Mouse (Mus musculus) gastrocnemius, postnatal 10 days (tissue): ENCODE data around the gene Cnot1. TPM values are rescaled to one million over a fixed set of nuclear protein-coding genes. Genes with fewer than 3 reads are reported as not detected.
A peak's percentile ranks its signal among the peaks of the same experiment; 100 is the strongest.

Source experiments
- DNase-seq: peaks from one replicate; pipeline ENCODE4 v3.0.0; 2021; ENCODE audit warnings: mixed read lengths
- microRNA-seq, 2 experiments: library from miRNA; unstranded; fragments of <30 nt; microRNA quantifications; one replicate each; pipeline ENCODE4 v1.2.0; 2021
- total RNA-seq, 2 experiments: library from RNA; stranded (reverse); gene quantifications; 2 replicates each; pipeline ENCODE4 v1.2.3; 2021

Cnot1 gene
- total RNA-seq, 2 experiments from 2014 or later = 70.8 to 94.6 TPM

- DNase-seq = peak; percentile 28
These were observed 119.1 kb downstream of the Cnot1 start for GRCm38 (mm10) chr8:95688073-95688672.

GRCm38 (mm10) chr8:95678024-95678611 is 129.1 kb downstream of the Cnot1 start:
- peak; percentile 25 for DNase-seq

- no peak for DNase-seq
These were observed 129.7 kb downstream of the Cnot1 start for GRCm38 (mm10) chr8:95677591-95678023.

GRCm38 (mm10) chr8:95676631-95677030 is 130.6 kb downstream of the Cnot1 start, which contains the start of gene Ndrg4:
Ndrg4 (plus strand) TSS chr8:95676980.
- DNase-seq = no peak

- no peak for DNase-seq
These were observed 134.5 kb downstream of the Cnot1 start for GRCm38 (mm10) chr8:95672811-95673210.

GRCm38 (mm10) chr8:95671861-95672260 is 135.4 kb downstream of the Cnot1 start:
- no peak for DNase-seq

GRCm38 (mm10) chr8:95669967-95670366 is 137.3 kb downstream of the Cnot1 start:
- no peak for DNase-seq

Small RNA genes lying within 50 kb of the gene (microRNA-seq; reads per million reads assigned to microRNA genes)
- gene Mir7073 = 1.0 to 2.9 reads per million in 2 experiments

Other genes with a start within 250 kb of the Cnot1 start
- gene Prss54, start 231.1 kb downstream of the Cnot1 start, total RNA-seq = not detected
- gene Gins3, start 174.0 kb downstream of the Cnot1 start, total RNA-seq = 1 to 10 TPM; 1.1 to 2.1 TPM
- gene Ndrg4, start 130.5 kb downstream of the Cnot1 start, total RNA-seq = 10 to 100 TPM in 1 of 2 experiments, 1 to 10 TPM in 1; 8.9 to 12.8 TPM
- 10 to 100 TPM in 1 of 2 experiments, 1 to 10 TPM in 1; 8.1 to 12.6 TPM for gene Setd6, start 91.6 kb downstream of the Cnot1 start, total RNA-seq
- gene Sap18b, start 17.9 kb upstream of the Cnot1 start, total RNA-seq = 10 to 100 TPM; 96.4 to 97.1 TPM
- gene Slc38a7, start 46.1 kb upstream of the Cnot1 start, total RNA-seq = 1 to 10 TPM; 5.8 to 7.9 TPM
- gene Got2, start 81.1 kb upstream of the Cnot1 start, total RNA-seq = 100 to 1,000 TPM; 271 to 301 TPM